Mouse (Mus musculus): ENCODE results near the gene Zfp503.

- TF ChIP-seq POLR2A (IDR thresholded peaks at IDR 0.05; ENCODE audit: insufficient read depth, low read depth, low read length) = no peak
- TF ChIP-seq CTCF (IDR thresholded peaks at IDR 0.05; ENCODE audit: insufficient read depth, low read depth, low read length) = no peak
Observed at GRCm38 (mm10) chr14:21966276-21966675, 23.1 kb downstream of the Zfp503 start.

All from olfactory bulb, adult 2 months (tissue).